Mouse (Mus musculus) testis, postnatal 10 days (tissue): ENCODE measurements around the gene Gnl2.

Source experiments
- DNase-seq: peaks from one replicate; pipeline ENCODE4 v3.0.0; 2021; ENCODE audit warnings: low spot score

The Gnl2 gene

GRCm38 (mm10) chr4:125084403-125085345 lies 68.3 kb downstream of the Gnl2 start, which contains the start of gene Meaf6:
Gene Meaf6 (plus strand): TSS chr4:125085134.
- peak; percentile 95 for DNase-seq

GRCm38 (mm10) chr4:125085346-125085841 lies 69.0 kb downstream of the Gnl2 start:
- DNase-seq, result peak; percentile 86

GRCm38 (mm10) chr4:125093031-125093430 lies 76.6 kb downstream of the Gnl2 start:
- DNase-seq, result no peak

- DNase-seq, result no peak
These were observed 79.7 kb downstream of the Gnl2 start for GRCm38 (mm10) chr4:125096066-125096465.

- DNase-seq, result no peak
These were observed 81.0 kb downstream of the Gnl2 start for GRCm38 (mm10) chr4:125097412-125097811.

GRCm38 (mm10) chr4:125099458-125099857 lies 83.1 kb downstream of the Gnl2 start:
- DNase-seq, result peak; percentile 93

GRCm38 (mm10) chr4:125101334-125101733 lies 84.9 kb downstream of the Gnl2 start:
- DNase-seq, result no peak
